Mouse (Mus musculus) kidney, postnatal 4 days (tissue): ENCODE results near the gene Gm37240.

Experiments
- DNase-seq, 2 experiments: peaks; one replicate each; pipeline ENCODE4 v3.0.0; 2021; ENCODE audit warnings: mixed read lengths in 2 of 2

The Gm37240 gene

DNA sequence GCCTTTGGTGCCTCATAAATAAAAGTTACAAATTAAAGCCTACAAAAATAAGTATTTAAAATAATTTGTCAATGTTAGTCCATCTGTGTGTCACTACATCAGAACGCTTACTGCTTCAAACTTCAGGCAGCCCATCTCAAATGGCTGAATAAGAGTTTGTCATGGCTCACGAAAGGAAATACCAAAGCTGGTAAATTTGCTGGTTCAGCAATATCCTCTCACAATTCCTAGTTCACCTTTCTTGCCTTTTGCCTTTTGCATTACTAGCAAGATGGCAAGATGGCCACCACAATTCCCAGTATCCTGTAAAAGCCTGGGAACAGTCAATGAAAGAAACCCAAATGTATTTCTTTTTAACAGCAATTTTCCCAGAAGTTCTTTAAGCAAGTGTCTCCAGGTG is 718.5 kb downstream of the Gm37240 start:
- no peak for DNase-seq

- peak in 1 of 2 experiments; percentile 44 for DNase-seq
Observed at GRCm38 (mm10) chr3:85164931-85165330, 722.4 kb downstream of the Gm37240 start.

GRCm38 (mm10) chr3:85163396-85163795 is 723.9 kb downstream of the Gm37240 start:
- DNase-seq: no peak

GRCm38 (mm10) chr3:85162430-85162829 is 724.9 kb downstream of the Gm37240 start:
- no peak for DNase-seq

DNA sequence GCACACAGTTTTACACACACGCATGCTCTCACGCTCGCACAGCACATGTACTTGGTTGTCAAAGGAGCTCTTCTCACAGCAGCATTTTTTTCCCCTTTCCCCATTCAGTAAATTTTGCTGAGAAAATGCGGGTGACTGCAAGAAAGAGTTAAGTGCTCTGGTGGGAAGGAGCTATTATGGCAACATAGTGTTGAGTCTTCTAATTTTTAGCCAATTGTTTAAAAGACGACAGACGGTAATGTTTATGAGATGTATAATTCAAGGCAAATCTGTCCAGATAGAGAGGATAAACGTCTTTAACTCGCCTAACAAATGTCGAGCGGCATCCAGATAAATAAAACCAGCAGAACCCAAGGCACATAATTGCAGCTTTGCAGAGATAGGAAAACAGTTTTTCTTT is 726.5 kb downstream of the Gm37240 start:
- no peak for DNase-seq

DNA sequence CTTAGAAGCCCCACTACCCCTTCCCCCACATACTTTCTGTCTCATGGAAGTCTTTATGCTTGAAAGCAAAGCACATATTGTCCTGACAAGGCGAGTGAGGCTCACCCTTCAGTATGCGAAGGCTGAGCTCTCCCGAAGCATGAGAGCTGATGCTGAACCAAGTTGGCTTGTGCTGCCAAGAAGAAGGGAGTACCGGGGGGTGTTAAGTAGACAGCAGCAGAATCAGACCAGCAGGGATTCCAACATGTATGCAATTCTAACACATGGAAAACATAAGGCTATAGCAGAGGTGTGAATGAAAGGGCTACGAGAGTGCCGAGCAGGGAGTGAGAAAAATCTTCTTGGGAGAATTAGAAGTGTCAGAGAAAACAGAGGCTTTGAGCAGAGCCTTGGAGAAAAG is 727.7 kb downstream of the Gm37240 start:
- no peak for DNase-seq

DNA sequence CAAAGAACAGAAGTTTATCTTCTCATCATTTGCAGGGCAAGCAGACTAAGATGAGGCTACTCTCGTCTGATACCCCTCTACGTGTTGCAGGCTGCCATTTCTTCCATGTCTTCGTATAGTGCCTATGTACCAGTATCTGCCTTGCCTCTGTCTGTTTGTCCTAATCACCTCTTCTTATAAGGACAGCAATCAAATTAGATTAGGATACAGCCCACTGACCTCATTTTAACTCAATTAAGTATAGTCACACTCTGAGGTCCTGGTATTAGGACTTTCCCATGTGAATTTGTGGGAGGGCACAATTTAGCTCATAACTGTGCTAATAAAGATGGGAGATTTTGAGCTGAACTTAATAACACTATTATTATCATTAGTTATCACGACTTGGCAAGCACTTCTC is 738.5 kb downstream of the Gm37240 start:
- DNase-seq: no peak

- DNase-seq: no peak
Observed at GRCm38 (mm10) chr3:85148038-85148550, 739.2 kb downstream of the Gm37240 start.

GRCm38 (mm10) chr3:85145568-85145967 is 741.8 kb downstream of the Gm37240 start:
- peak; percentile 43 to 59 for DNase-seq

- no peak for DNase-seq
Observed at GRCm38 (mm10) chr3:85145076-85145475, 742.2 kb downstream of the Gm37240 start.

DNA sequence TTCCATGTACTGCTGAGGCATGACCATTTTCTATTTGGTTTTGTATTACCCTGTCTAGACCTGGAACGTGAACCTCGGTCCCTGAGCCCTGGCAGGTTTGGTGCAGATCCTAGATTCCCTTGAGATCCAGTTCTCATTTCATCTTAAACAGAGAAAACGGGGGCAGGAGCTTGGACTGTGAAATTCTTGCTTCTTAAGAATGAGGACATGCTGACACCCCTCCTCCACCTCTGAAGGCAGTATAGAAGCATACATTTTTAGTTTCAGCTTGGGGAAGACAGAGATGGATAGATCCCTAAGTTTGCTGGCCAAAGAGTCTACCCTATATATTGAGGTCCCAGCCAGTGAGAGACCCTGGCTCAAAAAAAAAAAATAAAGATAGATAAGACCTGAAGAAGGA is 742.9 kb downstream of the Gm37240 start:
- DNase-seq: no peak

GRCm38 (mm10) chr3:85140488-85140887 is 746.8 kb downstream of the Gm37240 start:
- DNase-seq: no peak

DNA sequence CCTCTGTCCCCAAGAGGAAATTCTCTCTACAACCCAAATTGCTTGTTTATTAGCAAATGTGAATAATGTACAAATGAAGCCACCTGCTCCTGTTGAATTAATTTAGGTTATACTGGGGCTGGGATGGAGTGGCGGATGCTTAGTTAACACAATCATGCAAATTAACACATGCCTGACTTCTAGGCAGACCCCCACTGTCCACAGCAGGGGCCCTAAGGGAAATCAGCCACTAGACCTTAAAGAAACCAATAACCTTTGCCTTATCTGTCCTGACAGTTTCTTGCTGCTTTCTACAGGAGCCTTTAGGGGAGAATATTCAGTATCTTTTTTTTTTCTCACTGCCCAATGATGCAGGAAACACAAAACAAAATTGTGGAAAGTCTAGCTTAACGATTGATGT is 748.9 kb downstream of the Gm37240 start:
- DNase-seq: no peak

- DNase-seq: no peak
Observed at GRCm38 (mm10) chr3:85133561-85133960, 753.8 kb downstream of the Gm37240 start.

DNA sequence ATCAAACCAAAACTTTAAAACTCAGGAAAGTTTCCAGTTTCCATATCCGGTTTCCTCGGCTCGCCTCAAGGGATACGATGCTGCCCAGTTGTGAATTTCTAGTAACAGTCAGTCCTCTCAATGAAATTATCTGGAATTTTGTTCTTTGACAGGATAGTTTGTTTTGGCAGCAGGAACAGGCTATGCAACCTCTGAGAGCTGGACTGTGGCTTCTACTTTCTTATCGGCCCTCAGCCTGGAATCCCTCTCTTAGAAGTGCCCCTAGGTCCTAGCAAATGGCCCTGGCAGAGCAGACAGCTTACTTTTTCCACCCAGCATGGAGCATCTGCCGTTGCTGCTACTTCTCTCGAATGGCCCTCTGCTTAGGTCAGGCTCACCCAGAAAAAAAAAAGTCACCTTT is 755.4 kb downstream of the Gm37240 start:
- no peak for DNase-seq

GRCm38 (mm10) chr3:85128546-85128945 is 758.8 kb downstream of the Gm37240 start:
- DNase-seq: no peak

GRCm38 (mm10) chr3:85126970-85127369 is 760.3 kb downstream of the Gm37240 start:
- DNase-seq: no peak

DNA sequence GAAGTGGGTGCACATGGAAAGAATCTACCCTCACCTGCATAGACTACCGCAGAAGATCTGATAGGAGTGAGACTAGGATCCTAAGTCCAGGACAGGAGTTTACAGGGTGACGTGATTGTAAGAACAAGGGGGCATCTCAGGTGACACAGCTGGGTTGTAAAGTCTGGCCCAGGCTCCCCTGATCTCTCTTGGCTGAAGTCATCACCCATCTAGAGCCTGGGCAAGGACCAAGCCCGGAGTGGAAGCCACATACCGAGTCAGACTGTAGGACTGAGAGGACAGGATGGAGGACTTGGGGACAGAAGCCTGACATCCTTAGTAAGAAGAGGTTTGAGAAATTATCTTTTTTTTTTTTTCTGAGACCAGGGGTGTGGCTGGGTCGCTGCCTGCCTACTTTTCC is 761.8 kb downstream of the Gm37240 start:
- no peak for DNase-seq

DNA sequence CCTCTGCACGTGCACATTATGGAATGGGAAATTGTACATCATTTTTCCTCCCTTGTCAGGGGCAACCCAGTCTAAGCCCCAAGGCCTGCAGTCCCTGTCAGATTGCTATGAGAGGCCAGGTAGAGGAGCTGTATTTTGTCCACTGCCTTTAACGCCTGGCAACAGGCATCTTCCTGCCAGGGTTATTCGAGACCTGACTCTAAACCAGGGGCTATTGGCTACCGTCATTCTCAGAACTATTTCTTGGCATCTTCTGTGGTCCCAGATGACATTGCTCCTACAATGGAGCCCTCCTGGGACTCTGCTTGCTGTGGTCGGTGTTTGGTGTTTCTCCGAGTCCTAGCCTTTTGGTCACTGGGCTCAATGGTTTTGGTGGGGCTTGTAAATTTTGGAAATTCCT is 762.4 kb downstream of the Gm37240 start:
- no peak for DNase-seq

GRCm38 (mm10) chr3:85124410-85124809 is 762.9 kb downstream of the Gm37240 start:
- no peak for DNase-seq

DNA sequence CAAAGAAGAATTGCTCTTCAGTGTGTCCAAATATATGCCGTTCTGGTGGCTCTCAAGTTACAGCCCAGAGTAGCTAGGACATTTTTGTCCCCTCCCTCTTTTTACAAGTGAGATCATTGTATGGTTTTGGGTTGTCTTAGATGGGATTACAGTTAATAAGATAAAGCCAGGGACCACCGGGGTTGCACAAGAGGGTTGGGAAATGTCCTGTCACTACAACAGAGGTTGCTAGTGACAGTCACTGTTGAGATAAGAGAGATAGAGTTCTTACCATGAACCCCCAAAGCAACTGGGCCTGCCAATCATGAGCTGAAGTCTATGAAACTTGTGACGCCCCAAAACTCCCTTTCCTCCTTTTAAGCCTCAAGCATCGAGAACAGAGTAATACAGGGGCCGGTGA is 769.6 kb downstream of the Gm37240 start:
- no peak for DNase-seq

- DNase-seq: no peak
Observed at GRCm38 (mm10) chr3:85117014-85117413, 770.3 kb downstream of the Gm37240 start.

- peak; percentile 11 for DNase-seq
Observed at GRCm38 (mm10) chr3:85115959-85116543, 771.3 kb downstream of the Gm37240 start.

DNA sequence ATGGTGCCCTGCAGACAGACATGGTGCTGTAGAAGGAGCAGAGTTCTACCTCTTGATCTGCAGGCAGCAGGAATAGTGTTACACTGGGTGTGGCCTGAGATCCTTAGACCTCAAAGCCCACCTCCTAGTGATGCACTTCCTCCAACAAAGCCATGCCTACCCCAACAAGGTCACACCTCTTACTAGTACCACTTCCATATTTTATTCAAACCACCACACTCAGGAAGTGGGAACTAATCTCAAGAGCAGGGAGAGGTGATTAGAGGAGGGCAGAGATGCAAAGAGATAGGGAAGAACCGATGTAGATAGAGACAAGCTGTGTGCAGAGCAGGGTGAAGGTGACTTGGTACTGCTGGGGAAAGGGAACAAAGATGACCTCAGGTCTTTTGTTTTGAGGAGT is 773.8 kb downstream of the Gm37240 start:
- DNase-seq: no peak

- DNase-seq: no peak
Observed at GRCm38 (mm10) chr3:85110762-85111161, 776.6 kb downstream of the Gm37240 start.
